Mouse (Mus musculus) left cerebral cortex, postnatal 36 days (tissue): ENCODE results near the gene 4930404N11Rik. TPM values are rescaled to one million over a fixed set of nuclear protein-coding genes. Genes with fewer than 3 reads are reported as not detected.

ENCODE experiments used
- DNase-seq, 2 experiments: peaks; one replicate each; pipeline ENCODE4 v3.0.0; 2021 to 2022; ENCODE audit warnings: low spot score in 2 of 2, mixed read lengths in 1 of 2
- intact Hi-C: fragments of 180-260 bp; cut with DNase I; formaldehyde crosslinking; loops from one replicate; pipeline ENCODE4 v1.15.1; 2025
- total RNA-seq, 2 experiments: library from RNA; stranded (reverse); gene quantifications; 2 replicates each; pipeline ENCODE4 v1.2.3; 2021

The 4930404N11Rik gene
- total RNA-seq, 2 experiments from 2014 or later = 0.49 to 2.2 TPM

DNA sequence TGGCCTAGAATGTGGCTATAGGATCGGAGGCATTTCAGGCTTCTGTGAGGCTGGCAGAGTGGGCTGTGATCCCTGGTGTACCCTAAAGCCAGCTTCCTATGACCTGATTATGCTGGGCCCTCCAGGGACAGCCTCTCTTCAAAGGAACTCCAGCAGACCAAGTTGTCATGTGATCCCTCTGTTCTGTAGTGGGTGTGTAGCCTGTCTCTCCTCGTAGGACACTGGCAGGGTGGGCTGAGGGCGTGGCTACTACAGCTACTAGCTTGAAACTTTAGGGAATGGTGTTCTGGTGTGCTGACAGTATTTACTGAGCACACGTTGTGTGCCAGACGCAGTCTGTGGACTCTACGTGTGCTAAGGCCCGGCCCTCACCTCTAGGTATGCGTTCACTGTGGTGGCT lies 4.9 kb downstream of the 4930404N11Rik start:
- DNase-seq = no peak
- intact Hi-C loops = no loop called here

DNA sequence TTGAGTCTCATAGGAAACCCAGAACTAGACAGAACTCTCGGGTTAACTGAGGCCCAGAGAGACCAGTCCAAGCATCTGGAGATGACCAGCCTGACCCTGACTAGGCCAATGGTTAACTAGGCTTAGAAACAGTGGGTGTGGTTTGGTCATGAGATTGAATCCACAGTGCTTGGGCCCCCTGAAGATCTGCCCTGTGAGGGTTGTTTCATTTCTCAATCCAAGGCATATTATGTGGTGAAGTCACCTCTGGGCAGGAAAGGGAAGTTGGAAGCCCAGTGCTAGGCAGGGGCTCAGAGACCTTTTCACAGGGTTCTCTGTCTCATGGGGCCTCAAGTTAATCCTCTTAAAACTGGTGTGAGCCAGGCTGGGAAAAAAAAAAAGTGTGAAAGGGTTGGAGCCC lies 6.8 kb downstream of the 4930404N11Rik start:
- intact Hi-C loops = no loop called here

DNA sequence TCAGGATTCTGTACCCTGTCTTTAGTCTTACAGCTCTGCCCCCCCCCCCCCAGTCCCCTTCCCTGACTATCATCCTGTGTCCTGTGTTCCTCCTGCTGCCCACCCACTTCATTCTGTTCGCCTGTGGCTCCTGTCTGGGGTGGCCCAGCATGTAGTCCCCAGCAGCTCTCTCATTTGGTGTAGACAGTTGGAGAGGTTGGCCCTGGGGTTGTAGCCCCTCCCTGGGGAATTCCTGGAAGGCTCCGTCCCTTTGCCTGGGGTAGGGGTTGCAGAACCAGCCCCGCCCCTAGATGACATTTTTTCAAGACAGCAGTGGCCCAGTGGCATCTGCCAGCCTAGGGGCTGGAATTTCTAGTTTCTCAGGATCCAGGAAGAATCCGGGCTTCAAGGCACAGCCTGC lies 7.4 kb downstream of the 4930404N11Rik start:
- DNase-seq = no peak
- intact Hi-C loops = no loop called here

More for the DNA sequence above, 6.8 kb downstream of the 4930404N11Rik start:
- no peak for DNase-seq

DNA sequence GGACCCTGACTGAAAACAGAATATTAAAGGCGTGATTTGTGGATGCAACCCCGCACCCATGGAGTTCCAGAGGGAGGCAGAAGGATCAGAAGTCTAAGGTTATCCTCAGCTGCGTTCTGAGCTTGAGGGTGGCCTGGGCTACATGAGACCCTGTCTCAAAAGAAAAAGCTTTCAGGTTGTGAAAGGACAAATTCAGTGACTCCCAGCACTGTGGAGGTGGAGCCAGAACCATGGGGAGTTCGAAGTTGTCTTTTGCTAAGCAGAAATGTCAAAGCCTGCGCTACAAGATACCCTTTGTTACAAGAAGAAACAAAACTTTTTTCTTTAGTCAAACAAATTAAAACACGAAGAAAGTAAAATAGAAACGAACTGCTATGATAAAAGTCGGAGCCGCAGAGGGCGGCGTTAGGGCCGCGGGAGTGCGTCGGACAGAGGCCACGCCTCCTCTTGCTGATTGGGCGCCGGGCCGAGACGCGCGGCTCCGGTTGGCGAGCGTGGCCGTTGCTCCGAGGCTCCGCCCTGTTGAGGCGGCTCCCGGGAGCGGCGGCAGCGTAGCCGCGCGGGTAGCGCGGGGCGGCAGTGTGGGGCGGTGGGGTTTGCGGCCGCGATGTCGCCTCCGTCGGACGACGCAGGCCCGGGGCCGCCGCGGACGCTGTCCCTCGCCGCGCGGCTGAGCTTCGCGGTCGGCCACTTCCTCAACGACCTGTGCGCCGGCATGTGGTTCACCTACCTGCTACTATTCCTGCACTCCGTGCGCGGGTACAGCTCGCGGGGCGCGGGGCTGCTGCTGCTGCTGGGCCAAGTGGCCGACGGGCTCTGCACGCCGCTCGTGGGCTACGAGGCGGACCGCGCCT lies 8.4 kb downstream of the 4930404N11Rik start, which contains the start of gene Mfsd12:
Gene Mfsd12 (plus strand): TSS at position 501 of the 854 bp plus-strand sequence.
- intact Hi-C loops = no loop called here
- DNase-seq = peak; percentile 88 to 93

GRCm38 (mm10) chr10:81356352-81356990 lies 9.1 kb downstream of the 4930404N11Rik start:
- DNase-seq = no peak
- intact Hi-C loops = no loop called here

GRCm38 (mm10) chr10:81355533-81355932 lies 10.1 kb downstream of the 4930404N11Rik start:
- intact Hi-C loops = no loop called here
- no peak for DNase-seq

DNA sequence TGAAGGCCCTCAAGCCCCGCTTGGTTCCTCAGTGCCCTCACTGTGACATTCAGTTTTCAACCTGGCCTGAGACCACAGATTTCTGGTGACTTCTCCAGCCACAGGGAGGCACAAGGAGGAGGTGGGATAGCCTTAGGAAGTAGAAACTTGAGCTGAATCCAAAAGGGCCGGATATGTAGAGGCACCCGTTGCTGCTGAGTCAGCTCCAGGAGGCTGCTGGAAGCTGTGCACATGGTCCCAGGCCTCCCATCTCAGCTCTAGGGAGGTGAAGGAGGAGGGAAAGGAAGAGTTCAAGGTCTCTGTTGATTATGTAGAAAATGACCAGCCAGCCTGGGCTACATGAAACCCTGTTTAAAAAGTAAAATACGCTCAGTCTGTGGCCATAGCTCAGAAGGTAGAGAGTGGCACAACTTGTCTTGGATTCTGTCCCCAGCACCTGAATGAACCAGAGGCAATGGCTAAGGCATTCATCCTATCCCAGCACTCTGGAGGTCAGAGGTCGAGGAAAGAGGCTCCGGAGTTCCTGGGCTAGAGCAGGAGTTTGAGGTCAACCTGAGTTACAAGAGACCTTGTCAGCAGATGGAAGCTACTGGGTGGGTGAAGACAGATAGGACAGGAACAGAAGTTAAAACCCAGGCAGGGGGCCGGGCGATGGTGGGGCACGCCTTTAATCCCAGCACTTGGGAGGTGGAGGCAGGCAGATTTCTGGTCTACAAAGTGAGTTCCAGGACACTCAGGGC lies 10.7 kb downstream of the 4930404N11Rik start:
- DNase-seq = no peak
- intact Hi-C loops = no loop called here

DNA sequence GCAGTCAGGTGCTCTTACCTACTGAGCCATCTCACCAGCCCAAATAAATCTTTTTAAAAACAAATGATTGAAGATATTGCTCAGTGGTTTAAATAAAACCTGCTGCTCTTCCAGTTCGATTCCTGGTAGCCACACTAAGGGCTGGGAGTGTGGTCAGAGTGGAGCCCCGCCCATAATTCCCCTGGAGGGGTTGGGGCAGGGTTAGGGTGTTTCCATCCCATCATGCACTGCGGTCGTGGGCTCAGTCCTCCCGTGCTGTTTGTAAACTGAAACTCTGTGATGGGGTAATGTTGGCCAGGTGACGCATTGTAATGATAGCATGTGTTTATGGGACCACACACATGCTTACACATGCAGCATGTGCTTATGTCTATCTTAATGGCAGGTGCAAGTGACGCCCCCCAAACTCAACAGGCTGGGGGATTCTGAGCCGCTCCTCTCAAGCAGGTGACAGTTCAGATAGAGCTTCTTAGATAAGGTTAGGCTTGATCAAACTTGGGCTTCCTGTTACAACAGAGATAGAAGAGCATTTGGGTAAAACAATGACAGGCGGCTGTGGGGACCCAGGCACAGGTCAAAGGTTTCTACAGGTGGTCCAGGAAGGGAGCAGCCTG lies 13.8 kb downstream of the 4930404N11Rik start:
- DNase-seq = no peak
- intact Hi-C loops = loop anchor here (2.0 kb wide), 2 partner anchors 63 to 153 kb away; no protein-coding TSS in a partner anchor

DNA sequence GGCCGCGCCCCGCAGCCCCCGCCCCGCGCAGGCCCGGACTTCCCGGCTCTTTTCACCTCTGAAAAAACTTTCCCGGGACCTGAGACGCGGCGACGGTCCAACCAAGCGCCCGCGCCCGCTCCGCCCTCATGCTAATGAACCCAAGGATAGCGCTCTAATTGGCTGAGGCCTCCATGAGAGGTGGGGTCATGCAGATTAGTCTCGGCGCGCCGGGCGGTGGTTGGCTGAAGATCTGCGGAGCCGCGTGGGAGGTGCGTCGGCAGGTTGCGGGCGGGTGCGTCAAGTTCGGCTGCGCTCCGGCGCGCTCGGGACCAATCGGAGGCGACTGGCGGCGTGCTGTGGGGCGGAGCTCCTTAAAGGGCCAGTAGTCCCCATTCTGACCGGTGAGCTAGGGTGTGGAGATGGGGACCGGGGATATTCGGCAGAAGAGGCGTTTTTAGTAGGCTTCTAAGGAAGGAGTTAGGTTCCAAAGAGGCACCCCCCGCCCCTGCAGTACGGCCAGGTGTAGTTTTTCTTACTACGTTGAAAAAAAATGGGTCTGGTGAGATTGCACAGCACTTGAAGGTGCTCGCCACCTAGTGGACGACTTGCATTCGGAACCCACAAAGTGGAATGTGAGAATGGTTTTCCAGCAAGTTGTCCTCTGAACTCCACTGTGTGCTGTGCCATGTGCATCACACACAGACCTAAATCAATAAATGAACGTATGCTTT lies 15.1 kb downstream of the 4930404N11Rik start, which contains the start of gene Hmg20b:
Gene Hmg20b (minus strand): TSS at position 130 of the 713 bp plus-strand sequence.
- intact Hi-C loops = loop anchor here (2.0 kb wide), 2 partner anchors 62 to 152 kb away; no protein-coding TSS in a partner anchor
- DNase-seq = peak; percentile 100

DNA sequence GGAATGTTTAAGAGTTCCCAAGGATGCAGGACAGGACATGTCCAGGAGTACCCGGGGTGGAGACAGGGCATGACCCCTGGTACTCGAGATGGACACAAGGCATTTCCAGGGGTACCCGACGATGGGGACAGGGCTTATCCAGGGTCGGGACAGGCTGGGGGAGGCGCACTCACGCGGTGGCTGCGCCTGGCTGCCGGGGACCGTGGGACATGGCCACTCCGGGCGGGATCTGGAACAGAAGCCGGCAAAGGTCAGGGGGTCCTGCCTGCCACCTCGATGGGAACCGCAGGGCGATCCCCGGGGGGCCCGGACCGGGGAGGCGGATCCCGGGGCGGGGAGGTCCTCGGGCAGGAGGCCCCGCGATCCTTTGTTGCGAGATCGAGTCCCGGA lies 15.7 kb downstream of the 4930404N11Rik start:
- intact Hi-C loops = loop anchor here (2.0 kb wide), 2 partner anchors 61 to 151 kb away; no protein-coding TSS in a partner anchor
- no peak for DNase-seq

DNA sequence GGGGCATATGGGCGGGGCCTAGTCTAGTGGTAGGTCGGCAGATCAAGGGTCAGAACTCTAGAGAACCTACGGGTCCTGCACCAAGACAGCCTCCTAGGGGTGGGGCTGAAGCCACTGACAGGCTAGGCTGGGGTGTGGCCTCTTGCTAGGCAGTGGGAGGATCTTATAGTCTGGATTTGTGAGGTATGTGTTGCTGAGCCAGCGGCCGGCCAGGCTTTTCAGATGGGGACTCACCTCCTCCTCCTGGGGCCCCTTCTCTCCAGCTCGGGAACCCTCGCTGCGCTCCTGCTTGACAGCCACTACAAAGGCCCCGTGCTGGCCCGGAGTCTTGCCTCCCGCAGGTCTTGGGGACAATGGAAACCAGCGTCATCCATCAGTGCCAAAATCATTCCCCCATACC lies 16.5 kb downstream of the 4930404N11Rik start:
- DNase-seq = no peak
- intact Hi-C loops = no loop called here

- DNase-seq = peak in 1 of 2 experiments; percentile 61
Measured at GRCm38 (mm10) chr10:81346453-81347067, 19.1 kb downstream of the 4930404N11Rik start.

GRCm38 (mm10) chr10:81345162-81345534 lies 20.5 kb downstream of the 4930404N11Rik start:
- no peak for DNase-seq
- intact Hi-C loops = no loop called here

More at GRCm38 (mm10) chr10:81346453-81347067, 19.1 kb downstream of the 4930404N11Rik start:
- intact Hi-C loops = no loop called here

- no peak for DNase-seq
- intact Hi-C loops = loop anchor here (5.0 kb wide), 1 partner anchor 57 kb away; no protein-coding TSS in a partner anchor
Measured at GRCm38 (mm10) chr10:81344421-81345161, 21.0 kb downstream of the 4930404N11Rik start.

DNA sequence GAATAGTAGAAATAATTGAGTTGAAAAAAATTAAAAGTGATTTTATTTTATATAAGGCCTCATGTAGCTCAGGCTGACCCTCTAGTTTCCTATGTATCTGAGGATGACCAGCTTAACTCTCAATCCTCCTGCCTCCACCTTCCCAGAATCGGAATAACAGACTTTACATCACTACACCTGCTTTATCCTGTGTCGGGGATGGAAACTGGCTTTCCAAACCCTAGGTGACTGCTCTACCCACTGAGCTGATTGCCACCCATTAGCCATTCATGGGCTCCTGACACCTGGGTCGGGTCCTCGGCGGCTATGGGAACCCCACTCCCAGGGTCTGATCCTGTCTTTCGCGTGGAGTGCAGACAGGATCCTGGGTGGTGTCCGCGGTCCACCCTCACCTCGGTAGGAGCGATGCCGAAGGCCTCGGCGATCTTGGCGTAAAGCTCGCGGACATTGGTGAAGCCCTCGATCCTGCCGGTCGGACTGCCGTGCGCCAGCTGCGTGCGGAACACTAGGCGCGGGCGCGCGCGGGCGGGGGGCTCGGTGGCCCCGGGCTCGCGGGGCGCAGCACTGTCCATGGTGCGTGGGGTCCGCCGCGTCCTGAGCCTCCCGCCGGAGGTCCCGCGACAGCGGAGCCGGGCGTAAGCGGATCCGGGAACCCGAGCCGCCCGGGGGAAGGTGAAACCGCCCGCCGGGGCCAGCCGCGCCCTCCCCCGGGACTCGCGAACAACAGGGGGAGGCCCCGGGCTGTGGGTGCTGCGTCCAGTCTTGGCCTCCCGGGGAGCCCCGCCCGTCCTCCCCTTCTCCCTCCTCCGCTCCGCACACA lies 22.7 kb downstream of the 4930404N11Rik start, which contains the start of gene Gipc3:
Gene Gipc3 (minus strand): TSS at position 581 of the 820 bp plus-strand sequence.
- intact Hi-C loops = loop anchor here (5.0 kb wide), 1 partner anchor 56 kb away; no protein-coding TSS in a partner anchor

DNA sequence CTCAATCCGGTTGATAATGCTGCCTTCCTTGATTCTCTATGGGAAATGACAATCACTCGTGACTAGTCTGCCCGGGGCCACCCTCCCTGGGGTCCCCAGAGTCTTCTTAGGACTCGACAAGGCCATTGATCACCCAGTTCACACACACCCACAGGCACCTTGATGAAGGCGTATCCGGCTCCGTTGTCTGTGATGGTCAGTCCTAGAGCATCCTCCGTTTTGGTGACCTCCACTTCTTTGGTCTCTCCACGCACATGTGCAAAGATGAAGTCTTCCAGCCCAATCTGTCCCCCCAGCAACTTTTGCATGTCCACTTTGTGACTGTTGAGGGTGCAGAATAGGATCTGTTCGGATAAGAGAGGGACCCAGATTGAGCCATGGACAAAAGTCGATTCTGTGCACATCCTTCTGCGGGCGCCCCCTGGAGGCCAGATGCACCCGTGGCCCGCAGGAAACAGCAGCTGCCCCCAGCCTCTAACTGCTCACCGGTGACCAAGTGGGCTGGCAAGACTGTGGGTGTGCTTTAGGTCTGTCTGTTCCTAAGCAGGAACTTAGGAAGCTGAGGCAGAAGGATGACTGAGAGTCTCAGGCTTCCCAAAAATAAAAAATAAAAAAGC lies 24.2 kb downstream of the 4930404N11Rik start:
- DNase-seq = no peak
- intact Hi-C loops = loop anchor here (5.0 kb wide), 1 partner anchor 54 kb away; no protein-coding TSS in a partner anchor

More for the DNA sequence above, 22.7 kb downstream of the 4930404N11Rik start, which contains the start of gene Gipc3:
- DNase-seq = no peak
